Mouse (Mus musculus) embryonic fibroblast, embryonic 13.5 days (primary cell): ENCODE measurements at regions not wholly inside any gene's neighbourhood (a gene's known extent, or its start where the extent isn't known, plus 50 kb on each side); places are given as distances from the start of the nearest gene placed in this dataset.

ENCODE experiments used
- CTCF ChIP-seq: IDR thresholded peaks from 2 replicates; pipeline ENCODE4 v1.5.1; 2011; ENCODE audit warnings: mild to moderate bottlenecking, control low read depth, low read length, moderate library complexity, borderline replicate concordance; ENCODE audit not compliant: insufficient read depth
- POLR2A ChIP-seq: IDR thresholded peaks from 2 replicates; pipeline ENCODE4 v1.6.1; 2011; ENCODE audit warnings: low read depth, mild to moderate bottlenecking, control low read depth, low read length, moderate library complexity

DNA sequence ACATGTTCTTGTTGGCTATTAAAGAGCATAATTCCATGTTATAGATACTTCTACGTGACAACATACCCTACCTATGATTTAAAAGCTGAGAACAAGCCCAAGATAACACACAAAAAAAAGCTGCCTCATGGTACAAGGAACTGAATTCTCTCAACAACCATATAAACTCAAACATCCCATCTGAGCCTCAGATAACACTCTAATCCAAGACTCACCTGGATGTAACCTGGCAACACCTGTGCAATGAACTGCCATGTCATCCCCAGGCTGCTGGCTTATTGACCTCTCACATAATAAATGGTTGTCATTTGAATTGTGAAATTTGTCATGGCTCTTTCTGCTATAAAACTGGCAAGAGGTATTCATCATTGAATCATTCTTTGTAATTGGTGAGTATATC is 93.5 kb upstream of the Gm11146 start:
- TF ChIP-seq CTCF (no peak), POLR2A (no peak)
